Mouse (Mus musculus): ENCODE measurements at regions not wholly inside any gene's neighbourhood (a gene's known extent, or its start where the extent isn't known, plus 50 kb on each side); places are given as distances from the start of the nearest gene placed in this dataset.
"Not testable (repeated sequence)": the region's sequence is repeated elsewhere in the genome, so short reads cannot be mapped to it uniquely, and the experiment has no call there.

DNA sequence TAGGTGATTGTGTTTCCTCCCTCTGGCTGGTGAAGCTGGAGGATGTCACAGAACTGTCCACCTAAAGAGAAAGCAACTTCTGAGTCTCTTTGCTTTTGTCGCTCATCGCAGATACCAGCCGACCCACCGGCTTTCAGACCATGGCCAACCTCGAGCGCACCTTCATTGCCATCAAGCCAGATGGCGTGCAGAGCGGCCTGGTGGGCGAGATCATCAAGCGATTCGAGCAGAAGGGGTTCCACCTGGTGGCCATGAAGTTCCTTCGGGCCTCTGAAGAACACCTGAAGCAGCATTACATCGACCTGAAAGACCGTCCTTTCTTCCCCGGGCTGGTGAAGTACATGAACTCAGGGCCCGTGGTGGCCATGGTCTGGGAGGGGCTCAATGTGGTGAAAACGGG lies 131.7 kb downstream of the Nuak1 start:
- DNase-seq (ENCODE audit: low spot score) = not testable (repeated sequence)

DNA sequence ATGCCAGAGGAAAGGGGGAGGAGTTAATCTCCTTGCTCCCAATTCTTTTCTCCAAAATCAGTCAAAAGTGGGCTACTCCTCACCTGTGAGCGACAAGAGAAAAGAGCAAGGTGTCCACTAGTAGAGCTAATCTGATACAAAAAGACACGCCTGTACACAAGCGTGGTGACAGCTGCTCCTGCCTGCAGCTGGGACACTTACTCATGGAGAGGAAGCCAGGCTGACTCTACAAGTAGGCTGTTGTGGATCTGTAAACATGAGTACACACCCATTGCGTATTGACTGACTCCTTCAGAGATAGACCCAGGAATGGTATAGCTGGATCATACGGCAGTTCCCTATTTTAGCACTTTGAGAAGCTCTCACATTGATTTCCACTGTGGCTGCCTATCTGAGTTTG lies 129.7 kb downstream of the Nuak1 start:
- DNase-seq (ENCODE audit: low spot score) = no peak

DNA sequence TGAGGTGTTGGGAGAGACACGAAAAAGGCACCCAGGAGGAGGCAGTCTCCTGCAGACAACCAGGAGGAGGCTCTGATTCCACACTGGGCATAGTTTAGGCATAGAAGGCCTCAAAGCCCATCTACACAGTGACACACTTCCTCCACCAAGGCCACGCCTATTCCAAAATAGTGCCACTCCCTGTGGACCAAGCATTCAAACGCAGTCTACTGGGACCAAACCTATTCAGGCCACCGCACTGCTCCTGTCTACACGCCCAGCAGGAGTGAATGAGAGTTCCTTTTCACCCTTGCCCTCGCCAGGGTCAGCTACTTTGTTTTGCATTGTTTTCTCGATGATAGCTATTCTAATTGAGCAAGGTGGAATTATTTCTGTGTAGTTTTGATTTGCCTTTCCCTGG lies 127.7 kb downstream of the Nuak1 start:
- no peak for DNase-seq (ENCODE audit: low spot score)

DNA sequence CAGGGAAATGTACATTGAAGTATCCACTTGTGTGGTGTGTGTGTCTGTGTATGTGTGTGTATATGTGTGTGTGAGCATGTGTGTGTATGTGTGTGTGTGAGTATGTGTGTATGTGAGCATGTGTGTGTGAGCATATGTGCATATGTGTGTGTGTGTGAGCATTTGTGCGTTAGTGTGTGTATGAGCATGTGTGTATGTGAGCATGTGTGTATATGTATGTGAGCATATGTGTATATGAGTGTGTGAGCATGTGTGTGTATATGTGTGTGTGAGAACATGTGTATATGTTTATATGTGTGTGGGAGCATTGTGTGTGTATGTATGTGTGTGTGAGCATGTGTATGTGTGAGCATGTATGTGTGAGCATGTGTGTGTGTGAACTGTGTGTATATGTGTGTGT lies 123.5 kb downstream of the Nuak1 start:
- no peak for DNase-seq (ENCODE audit: low spot score)

DNA sequence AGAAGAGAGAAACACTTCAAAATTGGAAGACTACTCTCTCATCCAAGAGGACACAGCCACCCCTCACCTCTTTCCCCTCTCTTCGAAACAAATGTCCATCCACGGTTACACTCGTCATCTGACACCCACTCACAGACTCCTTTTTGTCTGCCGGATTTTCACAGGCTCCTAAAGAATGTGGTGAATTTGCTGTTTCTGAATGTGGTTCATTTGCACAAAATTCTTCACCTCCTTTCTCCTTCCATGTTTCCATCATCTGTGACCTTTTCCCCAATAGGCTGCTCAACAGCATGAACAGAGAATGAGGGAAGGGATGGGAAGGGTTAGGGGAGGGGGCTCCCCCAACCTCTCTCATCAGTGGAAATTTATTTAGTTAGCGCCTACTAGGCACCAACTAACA lies 122.4 kb downstream of the Nuak1 start:
- DNase-seq (ENCODE audit: low spot score) = no peak
